Mouse (Mus musculus) CH12.LX (cell line): ENCODE results near the gene Cerkl.

ENCODE experiments used
- CTCF ChIP-seq, 2 experiments: IDR thresholded peaks in 1 of 2; conservative IDR thresholded peaks in 1 of 2; 2 replicates each; pipeline ENCODE4 v1.5.1; 2011 to 2012; ENCODE audit warnings: low read depth in 2 of 2, low read length in 2 of 2, improper control_type of control experiment in 1 of 2, inconsistent platforms in 1 of 2, mild to moderate bottlenecking in 1 of 2, moderate library complexity in 1 of 2
- EP300 ChIP-seq: IDR thresholded peaks from 2 replicates; pipeline ENCODE4 v1.6.1; 2011; ENCODE audit warnings: low read length, improper control_type of control experiment
- KAT2A ChIP-seq: IDR thresholded peaks from 2 replicates; pipeline ENCODE4 v1.6.1; 2012; ENCODE audit warnings: low read length, improper control_type of control experiment, inconsistent platforms; ENCODE audit not compliant: insufficient replicate concordance
- MAX ChIP-seq: IDR thresholded peaks from 2 replicates; pipeline ENCODE4 v1.6.1; 2011; ENCODE audit warnings: low read length, improper control_type of control experiment
- POLR2AphosphoS2 ChIP-seq: IDR thresholded peaks from 2 replicates; pipeline ENCODE4 v1.6.1; 2011; ENCODE audit warnings: low read depth, low read length, improper control_type of control experiment
- TCF12 ChIP-seq: IDR thresholded peaks from 2 replicates; pipeline ENCODE4 v1.6.1; 2014; ENCODE audit warnings: low read depth, mild to moderate bottlenecking, inconsistent platforms, low read length, improper control_type of control experiment
- USF2 ChIP-seq: conservative IDR thresholded peaks from 2 replicates; pipeline ENCODE4 v1.6.1; 2011; ENCODE audit warnings: low read depth, low read length, improper control_type of control experiment

GRCm38 (mm10) chr2:79378346-79379086 is 78.1 kb downstream of the Cerkl start:
- TF ChIP-seq EP300, result no peak
- no peak for TF ChIP-seq CTCF (conservative IDR thresholded peaks at IDR 0.05 in 1 of 2, IDR thresholded peaks at IDR 0.05 in 1 of 2; ENCODE audit: low read depth in 2 of 2, low read length in 2 of 2)
- no peak for TF ChIP-seq TCF12
- no peak for TF ChIP-seq USF2
- no peak for TF ChIP-seq POLR2AphosphoS2
- TF ChIP-seq KAT2A, result no peak
- no peak for TF ChIP-seq MAX
